Mouse (Mus musculus) c-Kit-positive CD71-positive TER-119-positive erythroid progenitor cells, embryonic 14.5 days (primary cell): Measurements from ENCODE around the gene Nfib.

ENCODE experiments used
- DNase-seq: peaks from one replicate; pipeline ENCODE4 v3.0.0-alpha.2; 2013; ENCODE audit warnings: low spot score

Gene Nfib

DNA sequence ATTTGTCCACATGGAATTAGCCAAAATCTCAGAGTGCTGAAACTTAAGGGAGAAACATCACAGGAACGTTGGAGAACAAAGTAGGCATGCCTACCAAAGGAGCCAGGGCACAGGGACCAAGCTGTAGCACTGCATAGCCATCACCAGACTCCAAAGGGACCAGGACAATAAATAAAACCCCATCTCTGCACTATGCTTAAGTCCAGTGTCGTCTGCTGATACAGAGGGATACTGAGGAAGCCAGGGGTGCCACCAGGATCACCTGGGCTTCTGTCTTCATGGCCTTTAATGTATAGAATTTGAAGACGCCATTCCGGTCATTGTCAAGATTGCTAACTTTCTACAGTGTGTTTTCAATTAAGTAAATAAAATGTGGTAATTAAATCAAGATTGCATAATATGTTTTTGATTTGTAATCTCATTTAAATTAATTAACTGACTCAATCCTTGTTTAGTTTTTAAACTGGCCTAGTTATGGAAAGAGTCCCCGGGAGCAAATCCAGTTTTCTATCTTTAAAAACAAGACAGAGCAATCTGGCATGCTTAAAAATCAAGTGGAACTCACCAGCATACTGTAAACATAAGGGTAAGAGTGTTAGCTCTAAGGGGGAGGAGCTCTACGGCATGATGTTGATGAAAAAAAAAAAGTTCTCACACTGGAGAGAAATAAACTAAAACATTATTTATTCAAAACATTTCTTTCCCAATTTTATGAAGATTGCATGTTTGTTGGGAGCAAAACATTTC is 313.7 kb downstream of the Nfib start:
- DNase-seq: no peak

DNA sequence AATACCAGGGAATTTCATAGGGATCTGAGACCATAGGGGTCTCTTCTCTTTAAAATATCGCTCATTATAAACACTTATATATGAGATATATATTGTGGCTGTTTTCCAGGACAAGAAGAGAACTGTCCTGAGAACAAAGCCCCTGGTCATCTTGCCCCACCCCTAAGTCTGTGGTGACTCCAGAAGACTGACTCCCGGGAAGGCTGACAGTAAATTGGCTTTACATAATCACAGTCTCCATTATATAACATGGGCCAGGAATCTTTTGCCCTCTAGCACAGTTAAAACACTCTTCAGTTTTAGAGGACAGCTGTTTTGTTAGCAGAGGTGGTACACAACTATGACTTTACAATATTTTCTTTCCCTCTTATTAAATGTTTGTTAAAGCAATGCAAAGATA is 315.0 kb downstream of the Nfib start:
- DNase-seq: no peak

DNA sequence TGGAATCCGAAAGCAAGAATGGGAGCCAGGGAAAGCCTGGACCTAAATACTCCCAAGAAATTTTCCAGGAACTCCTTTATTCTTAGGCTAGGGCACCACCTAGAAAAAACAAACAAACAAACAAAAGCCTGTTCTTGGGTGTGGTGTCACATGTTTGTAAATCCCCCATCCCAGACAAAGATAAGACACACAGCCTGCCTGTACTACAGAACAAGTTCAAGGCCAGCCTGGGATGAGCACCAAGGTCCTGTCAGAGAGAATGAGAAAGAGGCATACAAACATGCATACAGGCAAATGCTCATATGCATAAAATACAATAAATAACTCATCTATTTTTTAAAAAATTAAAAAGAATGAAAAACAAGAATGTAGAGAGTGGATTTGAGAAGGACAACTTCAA is 315.7 kb downstream of the Nfib start:
- no peak for DNase-seq

DNA sequence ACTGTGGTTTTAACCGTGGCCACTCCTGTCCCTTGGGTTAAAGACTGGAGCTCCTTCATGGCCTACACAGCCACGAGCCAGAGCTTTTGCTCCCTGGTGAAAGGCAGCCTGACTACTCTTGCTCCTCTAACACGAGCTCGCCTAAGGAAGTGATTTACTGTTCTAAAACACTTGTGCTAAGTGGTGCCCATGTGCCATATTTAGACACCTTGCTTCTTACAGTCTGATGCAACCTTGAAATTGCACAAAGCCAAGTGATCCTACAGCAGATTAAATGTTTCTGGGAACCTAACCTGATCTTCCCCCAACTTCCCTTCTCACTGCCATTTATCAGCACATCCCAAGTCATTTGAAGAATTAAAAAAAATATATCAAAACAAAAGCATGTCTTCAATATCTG is 317.9 kb downstream of the Nfib start:
- DNase-seq: no peak

DNA sequence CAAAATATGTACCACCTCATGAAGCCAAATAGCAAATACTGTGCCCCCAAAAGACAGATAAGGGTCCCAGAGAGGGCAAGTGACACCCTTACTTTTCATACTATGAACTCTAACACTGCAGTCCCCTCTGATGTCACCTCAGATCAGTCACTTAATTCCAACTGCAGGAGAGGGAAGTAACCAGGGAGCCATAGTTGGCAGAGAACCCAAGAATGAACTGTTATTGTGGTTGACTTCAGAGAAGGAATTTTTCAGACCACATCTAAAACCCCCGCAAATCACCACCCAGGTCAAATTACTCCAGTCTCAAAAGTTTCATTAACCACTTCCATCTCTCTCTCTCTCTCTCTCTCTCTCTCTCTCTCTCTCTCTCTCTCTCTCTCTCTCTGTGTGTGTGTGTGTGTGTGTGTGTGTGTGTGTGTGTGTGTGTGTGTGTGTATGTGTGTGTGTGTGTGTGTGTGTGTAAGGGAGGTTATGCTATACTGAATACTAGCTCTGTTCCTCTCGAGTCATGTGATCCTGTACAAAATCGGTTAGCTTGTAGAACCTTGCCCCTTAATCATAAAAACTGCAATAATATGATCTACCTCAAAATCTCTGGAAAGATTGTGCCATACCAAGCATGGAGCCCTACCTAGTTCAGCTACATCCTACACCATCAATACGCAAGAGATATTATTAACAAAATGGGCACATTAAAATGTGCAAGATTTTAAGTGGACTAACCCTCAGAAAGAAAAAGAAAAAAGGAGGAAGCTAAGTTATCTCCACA is 319.1 kb downstream of the Nfib start:
- no peak for DNase-seq

DNA sequence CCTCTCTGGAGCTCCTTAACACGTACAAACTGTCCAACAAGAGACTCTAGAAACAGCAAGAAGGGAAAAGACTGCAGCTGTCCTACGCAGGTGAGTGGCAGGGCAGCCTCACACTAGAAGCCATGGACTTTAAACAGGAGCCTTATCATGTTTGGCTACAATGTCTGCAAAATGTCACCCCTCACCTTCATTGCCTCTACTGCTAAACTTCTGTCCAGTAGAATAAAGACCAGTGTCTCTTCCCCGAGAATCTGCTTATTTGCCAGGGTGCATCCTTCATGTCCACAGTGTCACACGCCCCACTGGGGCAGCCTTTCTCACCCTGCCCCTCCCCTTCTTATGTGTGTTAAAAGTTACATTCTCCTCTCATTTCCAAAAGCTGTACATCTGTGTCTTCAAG is 319.9 kb downstream of the Nfib start:
- DNase-seq: no peak

DNA sequence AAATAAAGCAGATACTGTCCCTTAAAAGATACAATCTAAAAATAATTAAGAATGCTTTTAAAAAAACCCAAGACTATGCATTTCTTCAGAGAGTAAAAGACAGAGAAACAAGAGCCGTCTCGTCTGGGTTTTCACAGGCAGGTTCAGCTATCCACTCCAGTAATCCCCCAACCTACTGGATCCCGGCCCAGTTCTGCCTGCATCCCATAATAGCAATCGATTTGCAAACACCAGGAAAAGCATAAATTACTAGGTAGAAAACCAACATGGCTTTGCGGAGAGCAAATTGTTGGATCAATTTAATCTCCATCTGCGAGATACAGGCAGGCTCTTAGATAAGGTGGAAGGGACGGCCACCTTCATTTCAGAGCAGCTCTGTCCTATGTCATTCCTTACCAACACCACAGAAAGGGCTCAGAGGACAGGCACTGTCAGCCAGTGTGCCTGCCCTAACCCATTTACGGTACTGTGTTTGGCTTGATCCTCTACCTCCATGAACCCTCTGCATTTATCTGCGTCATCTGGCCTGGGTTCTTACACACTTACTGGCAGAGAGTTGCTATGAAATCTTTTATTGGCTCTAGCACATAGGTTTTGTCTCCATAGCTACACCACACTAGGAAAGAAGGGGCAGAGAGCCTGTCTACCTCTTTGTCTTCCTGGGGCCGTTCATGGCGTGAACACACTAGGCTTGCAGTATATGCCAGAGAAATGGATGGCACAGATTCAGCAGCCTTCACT is 321.4 kb downstream of the Nfib start:
- no peak for DNase-seq

DNA sequence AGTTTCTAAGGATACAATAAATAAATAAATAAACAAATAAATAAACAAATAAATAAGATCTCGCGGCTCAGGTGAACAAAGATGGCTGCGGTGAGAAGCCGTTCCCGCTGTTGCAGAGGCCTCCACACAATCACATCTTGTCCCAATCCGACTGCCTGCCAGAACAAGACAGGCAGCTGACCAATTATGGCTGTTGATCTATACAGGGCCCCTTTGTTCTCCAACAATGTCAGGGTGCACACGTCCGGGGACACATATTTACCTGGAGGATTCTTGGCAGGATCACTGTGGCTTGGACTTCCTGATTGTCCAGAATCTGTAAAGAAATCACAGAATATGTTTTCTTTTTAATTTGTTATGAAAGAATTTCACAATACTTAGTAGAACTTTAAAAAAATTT is 322.2 kb downstream of the Nfib start:
- no peak for DNase-seq

DNA sequence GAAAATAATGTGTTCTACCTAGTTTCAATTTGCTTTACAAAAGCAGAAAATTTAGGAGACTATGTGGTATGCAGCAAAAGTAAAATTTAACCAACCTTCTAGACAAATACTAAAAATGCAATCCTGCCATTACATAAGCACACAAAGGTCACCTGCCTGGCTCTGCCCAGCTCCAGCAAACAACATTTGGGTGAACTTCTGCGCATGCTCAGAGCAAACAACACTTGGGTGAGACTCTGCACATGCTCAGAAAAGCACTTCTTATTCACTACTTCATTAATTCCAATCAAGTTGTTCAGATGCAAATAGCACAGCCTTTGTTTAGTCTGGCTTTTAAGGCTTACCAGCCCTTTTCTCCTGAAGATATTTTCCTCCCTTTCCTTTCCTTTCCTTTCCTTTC is 323.8 kb downstream of the Nfib start:
- no peak for DNase-seq

DNA sequence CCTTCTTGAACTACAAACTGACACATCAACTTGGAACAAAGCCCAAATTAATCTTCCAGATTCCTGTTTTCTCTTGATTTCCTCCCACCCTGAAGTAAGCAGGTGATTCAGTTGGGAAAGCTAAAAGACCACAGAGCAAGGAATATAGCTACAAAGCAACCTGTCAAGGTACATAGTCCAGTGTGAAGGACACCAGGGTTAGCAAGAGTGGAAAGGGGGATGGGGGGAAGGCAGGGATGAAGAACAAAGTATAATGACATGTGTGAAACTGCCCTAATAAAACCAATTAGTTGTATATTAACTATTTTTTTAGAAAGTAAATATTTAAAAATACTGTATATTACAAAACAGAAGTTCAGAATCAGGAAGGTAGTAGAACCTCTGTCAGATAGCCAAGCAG is 325.0 kb downstream of the Nfib start:
- no peak for DNase-seq

DNA sequence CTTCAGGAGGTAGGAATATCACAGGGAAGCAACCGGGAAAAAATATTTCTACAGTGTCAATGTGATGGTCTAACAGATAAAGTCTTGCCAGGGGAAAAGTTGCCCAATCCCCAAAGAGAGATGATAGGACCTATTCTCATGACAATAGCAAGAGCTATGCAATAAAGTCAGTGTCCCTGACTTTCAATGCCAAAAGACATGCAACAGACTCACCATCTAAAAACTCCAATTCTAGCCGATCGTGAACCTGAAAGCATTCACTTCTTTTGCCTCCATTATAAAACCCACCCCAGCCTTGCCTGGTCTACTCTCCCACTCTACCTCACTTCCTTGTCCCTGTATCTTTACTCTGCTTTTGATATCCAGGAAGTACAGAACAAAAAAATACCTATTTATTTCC is 327.5 kb downstream of the Nfib start:
- no peak for DNase-seq

DNA sequence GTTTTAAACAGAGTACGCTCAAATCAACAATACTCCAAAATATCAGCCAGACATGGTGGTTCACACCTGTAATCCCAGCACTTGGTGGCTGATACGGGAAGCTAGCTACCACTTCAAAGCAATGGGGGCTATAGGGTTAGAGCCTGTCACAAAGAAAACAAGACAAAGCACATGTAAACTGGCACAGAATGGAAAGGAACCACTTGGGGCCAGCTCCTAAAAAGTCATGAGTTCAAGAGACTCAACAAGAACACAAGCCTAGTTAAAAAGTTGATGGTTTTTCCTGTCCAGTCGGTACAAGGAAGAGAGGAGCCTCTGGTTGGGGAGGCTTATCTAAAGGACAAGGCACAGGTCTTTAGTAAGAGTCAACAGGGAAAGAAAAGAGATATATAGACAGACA is 327.9 kb downstream of the Nfib start:
- DNase-seq: no peak

DNA sequence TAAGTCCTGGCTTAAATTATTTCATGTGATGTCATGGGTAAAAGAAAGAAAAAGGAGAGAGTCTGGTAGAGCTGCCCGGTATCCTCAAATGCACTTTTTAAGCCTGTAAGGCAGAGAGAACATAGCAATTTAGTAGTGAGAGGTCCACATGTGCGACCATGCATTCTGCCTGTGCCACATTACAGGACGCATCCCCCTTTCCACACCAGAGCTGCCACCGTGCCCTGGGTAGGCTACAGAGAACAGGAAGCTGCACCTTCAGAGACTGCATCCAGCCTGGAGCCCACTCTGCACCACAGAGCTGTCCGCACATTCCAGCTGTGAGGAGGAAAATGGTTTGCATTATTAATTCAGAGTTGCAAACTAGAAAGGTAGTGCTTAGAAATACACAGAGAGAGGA is 331.0 kb downstream of the Nfib start:
- DNase-seq: no peak

DNA sequence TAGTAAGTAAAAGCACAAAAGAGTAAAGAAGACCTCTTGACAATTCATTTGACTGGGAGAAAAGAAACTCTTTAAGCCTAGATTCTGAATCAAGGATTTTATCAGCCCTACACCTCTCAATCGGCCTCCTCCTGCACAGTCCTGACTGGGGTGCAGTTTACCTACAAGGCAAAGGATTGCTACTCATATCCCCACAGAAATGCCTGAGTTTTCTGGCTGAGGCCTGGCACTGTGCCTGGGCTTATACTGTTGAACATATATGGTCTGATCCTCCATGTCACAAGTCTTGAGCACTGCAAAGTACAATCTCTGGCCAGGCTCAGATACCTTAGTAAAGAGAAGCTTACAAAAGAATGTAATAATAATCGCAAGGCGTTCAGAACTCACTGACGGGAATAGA is 333.3 kb downstream of the Nfib start:
- no peak for DNase-seq

DNA sequence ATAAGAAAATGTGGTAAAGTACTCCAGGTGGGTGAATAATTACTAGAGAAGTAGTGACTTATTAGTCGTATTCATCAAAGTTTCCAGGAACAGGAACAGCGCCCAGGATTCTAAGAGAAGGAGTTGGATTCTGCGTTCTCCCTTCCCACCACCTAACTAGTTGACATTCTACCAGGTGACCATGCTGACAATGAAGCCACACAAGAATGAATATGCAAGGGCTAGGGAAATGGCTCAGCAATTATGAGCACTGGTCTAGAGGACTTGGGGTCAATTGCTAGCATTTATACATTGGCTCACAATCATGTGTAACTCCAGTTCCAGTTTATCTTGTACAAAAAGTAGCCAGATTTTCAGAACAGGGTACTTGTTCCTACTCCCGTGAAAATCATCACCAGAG is 334.1 kb downstream of the Nfib start:
- no peak for DNase-seq

DNA sequence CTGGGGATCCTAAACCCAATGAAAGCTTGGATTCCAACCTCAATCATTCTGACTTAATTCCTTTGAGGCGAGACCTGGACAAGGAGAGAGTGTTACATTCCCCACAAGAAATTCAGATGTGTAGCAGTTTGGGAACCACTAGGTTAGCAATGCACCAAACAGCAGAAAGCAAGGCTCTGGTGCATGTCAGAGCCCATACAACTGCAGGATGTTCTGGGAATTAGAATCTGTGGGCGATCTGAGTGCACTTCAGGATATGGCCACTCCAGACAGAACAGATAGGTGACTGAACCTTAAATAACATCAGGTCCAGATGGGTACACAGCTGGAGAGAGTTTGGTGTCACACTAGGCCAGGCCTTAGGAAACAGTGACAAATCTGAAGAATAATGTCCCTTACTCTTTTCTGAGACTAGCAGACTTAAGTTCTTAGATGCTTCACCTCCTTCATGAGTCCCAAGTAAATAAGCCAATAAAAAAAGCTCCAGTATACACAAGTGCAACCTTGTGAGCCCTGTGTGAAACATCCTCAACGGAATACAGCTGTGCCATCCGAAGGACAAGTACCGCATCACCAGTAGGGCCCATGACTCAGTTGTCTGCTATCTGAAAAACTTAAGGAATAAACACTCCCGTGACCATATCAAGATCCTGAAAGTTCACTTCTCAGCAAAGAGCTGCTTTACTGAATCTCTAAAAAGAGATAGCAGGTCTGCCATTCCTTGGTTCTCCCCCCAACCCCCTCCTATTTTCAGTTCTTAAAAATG is 336.4 kb downstream of the Nfib start:
- no peak for DNase-seq

DNA sequence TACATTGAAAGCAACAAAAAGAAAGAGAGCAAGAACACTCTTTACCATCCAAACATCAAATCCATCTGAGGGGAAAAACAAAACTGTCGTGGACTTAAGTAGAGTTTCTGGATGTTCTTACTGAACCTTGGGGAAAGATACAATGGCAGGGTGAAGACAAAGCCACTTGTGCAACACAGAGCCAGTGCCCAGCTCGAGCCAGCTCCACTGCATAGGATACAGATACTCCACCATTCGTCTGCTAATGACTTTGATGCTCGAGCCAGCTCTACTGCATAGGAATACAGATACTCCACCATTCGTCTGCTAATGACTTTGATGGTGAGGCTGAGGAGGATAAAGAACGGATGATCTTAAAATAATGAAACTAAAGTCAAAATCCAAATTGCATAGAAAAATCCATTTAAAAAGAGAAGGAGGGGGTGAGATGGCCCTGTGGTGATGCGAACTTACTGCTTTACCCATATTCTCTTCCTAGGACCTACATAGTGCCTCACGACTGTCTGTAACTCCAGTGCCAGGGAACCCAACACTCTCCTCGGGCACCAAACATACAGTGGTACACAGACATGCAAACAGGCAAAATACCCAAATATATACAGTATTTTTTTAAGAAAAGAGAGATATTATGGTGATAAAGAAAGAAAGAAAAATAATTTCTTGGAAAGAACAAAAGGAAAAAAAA is 337.3 kb downstream of the Nfib start:
- no peak for DNase-seq

DNA sequence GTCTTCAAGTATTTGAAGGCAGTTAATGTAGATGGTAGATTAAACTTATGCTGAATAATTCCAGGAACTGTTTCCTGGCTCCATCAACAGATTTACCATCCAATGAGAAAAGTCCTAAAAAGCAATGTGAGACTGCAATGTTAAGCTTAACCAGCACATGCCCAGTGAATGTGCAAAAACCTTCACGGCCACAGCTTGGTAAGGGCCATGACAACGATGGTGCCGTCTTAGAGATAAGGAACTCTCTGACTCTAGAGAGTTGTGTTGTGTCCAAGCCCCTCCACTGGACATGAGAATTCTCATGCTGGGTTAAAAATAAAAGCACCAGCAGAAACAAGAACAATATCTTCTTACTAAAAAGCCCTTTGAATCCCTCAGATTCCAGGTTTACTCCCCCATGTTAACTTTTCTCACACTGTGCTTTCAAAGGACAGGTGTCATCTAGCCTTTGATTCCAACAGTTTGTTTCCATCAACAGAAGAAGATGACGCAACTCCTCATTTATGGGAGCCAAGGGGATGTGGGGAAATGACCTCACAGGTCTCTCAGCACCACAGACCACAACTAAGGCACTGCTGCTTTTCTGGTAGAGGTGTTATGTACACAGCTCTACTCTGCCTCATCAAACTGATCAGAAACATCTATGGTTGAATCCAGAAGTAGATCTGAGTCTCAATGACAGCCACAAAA is 340.7 kb downstream of the Nfib start:
- no peak for DNase-seq

DNA sequence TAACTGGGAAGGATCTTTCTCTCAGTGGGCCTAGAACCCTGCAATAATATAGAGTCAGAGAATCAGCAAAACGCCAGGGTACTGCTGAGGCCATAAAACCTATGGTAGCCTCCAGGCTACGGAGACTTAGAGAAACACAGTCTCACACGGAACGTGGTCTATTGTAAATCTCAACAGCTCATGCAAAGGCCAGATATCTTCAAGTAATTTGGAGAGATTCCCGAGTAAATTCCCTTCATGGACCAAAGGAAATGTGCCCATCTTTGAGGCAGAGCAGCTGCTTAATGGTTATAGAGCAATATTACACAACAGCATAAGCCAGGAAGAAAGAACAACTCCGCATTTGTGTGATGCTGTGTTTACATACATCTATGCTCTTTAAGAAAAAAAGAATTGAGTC is 341.6 kb downstream of the Nfib start:
- no peak for DNase-seq

DNA sequence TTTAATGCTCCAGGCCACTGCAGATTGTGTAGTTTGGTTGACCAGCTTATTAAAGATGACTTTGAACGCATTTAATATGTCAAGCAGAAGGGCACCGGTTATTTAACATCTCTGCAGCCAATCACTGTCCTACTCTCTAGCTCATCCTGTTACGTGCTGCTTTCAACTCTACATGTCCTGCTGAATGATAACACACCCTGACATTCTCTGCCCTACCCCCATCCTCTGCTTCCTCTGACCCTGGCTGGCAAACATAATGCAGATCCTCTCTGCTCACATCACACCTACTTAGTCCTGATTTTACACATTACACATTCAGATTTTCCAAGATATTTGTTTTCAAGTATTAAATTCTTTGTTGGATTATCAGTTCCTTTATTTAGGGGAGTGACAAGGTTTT is 343.3 kb downstream of the Nfib start:
- no peak for DNase-seq

DNA sequence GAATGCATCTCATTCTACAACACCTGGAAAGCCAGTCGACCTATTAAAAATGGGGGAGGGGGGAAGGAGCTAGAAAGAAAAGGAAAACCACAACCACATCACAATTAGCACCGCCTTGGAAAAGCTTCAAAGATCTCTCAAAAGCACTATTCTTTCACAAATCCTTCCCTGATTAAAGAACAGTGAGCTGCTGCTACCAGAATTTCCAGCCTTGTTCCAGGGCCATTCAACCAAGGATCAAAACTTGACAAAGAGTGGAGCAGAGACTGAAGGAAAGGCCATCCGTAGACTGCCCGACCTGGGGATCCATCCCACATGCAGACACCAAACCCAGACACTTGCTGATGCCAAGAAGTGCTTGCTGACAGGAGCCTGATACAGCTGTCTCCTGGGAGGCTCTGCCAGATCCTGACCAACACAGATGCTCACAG is 345.5 kb downstream of the Nfib start:
- DNase-seq: no peak
